Mouse (Mus musculus) myocyte (in vitro differentiated cells): ENCODE data around the gene Kmt2c.

Source experiments
- CEBPB ChIP-seq: IDR thresholded peaks from 2 replicates; pipeline ENCODE4 v1.6.1; 2011; ENCODE audit warnings: mild to moderate bottlenecking, moderate library complexity; ENCODE audit not compliant: poor library complexity, insufficient read depth, severe bottlenecking
- E2F4 ChIP-seq: IDR thresholded peaks from one replicate; pipeline ENCODE4 v1.6.1; 2011; ENCODE audit warnings: mild to moderate bottlenecking, control low read depth, moderate library complexity; ENCODE audit not compliant: insufficient read depth
- MAX ChIP-seq: IDR thresholded peaks from one replicate; pipeline ENCODE4 v1.6.1; 2011; ENCODE audit warnings: low read depth, mild to moderate bottlenecking, control low read depth
- POLR2A ChIP-seq: IDR thresholded peaks from one replicate; pipeline ENCODE4 v1.6.1; 2011; ENCODE audit warnings: low read depth, mild to moderate bottlenecking, control low read depth, moderate library complexity; ENCODE audit not compliant: insufficient read length
- POLR2AphosphoS2 ChIP-seq: IDR thresholded peaks from one replicate; pipeline ENCODE4 v1.6.1; 2011; ENCODE audit warnings: low read depth, control low read depth; ENCODE audit not compliant: insufficient read length
- REST ChIP-seq: IDR thresholded peaks from one replicate; pipeline ENCODE4 v1.6.1; 2011; ENCODE audit warnings: mild to moderate bottlenecking, control low read depth, moderate library complexity; ENCODE audit not compliant: insufficient read depth, insufficient read length
- TCF12 ChIP-seq: IDR thresholded peaks from one replicate; pipeline ENCODE4 v1.6.1; 2011; ENCODE audit warnings: mild to moderate bottlenecking, control low read depth; ENCODE audit not compliant: poor library complexity, insufficient read depth, severe bottlenecking
- TCF3 ChIP-seq: IDR thresholded peaks from one replicate; pipeline ENCODE4 v1.6.1; 2011; ENCODE audit warnings: low read depth, control low read depth; ENCODE audit not compliant: insufficient read length
- USF1 ChIP-seq: IDR thresholded peaks from one replicate; pipeline ENCODE4 v1.6.1; 2011; ENCODE audit warnings: low read depth, mild to moderate bottlenecking, control low read depth, moderate library complexity

GRCm38 (mm10) chr5:25222752-25223702 is 275.6 kb downstream of the Kmt2c start, which contains the start of gene E130116L18Rik:
- TF ChIP-seq MAX (no peak), POLR2A (peak; percentile 96), E2F4 (no peak), CEBPB (no peak), REST (peak; percentile 10), POLR2AphosphoS2 (peak; percentile 76), USF1 (no peak), TCF12 (no peak), TCF3 (no peak)
